Mouse (Mus musculus) spleen, postnatal 4 days (tissue): ENCODE data around the gene Ugt1a7c.
A peak's percentile ranks its signal among the peaks of the same experiment; 100 is the strongest.
"Not testable (repeated sequence)": the region's sequence is repeated elsewhere in the genome, so short reads cannot be mapped to it uniquely, and the experiment has no call there.

Experiments
- DNase-seq, 2 experiments: peaks; one replicate each; pipeline ENCODE4 v3.0.0; 2022; ENCODE audit warnings: low spot score in 2 of 2

Ugt1a7c gene

GRCm38 (mm10) chr1:88112769-88113168 lies 17.9 kb downstream of the Ugt1a7c start:
- not testable (repeated sequence) for DNase-seq

GRCm38 (mm10) chr1:88120550-88120949 lies 25.7 kb downstream of the Ugt1a7c start:
- not testable (repeated sequence) for DNase-seq

DNA sequence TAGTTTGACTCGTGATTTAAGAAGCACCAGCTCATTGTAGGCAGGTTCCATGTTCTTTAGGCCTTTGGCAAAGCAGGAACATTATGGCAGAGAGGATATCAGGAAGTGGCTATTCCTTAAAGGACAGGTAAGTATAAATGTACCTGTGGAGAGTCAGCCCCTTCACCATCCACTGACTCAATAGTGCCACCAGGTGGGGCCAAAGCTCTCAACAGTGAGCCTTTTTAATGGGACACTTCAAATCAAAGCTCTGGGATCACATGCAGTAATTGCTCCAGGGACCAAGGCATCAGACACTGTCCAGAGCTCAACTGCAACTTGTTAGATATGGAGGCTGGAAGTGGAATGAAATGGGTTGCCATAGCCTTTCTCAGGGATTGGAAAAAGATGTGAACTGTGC lies 26.7 kb downstream of the Ugt1a7c start:
- not testable (repeated sequence) for DNase-seq

GRCm38 (mm10) chr1:88125827-88126360 lies 31.0 kb downstream of the Ugt1a7c start:
- not testable (repeated sequence) for DNase-seq

GRCm38 (mm10) chr1:88129091-88129490 lies 34.2 kb downstream of the Ugt1a7c start:
- not testable (repeated sequence) for DNase-seq

- not testable (repeated sequence) for DNase-seq
These were observed 35.4 kb downstream of the Ugt1a7c start for GRCm38 (mm10) chr1:88130223-88130622.

- no peak for DNase-seq
These were observed 39.1 kb downstream of the Ugt1a7c start for GRCm38 (mm10) chr1:88133908-88134456.

DNA sequence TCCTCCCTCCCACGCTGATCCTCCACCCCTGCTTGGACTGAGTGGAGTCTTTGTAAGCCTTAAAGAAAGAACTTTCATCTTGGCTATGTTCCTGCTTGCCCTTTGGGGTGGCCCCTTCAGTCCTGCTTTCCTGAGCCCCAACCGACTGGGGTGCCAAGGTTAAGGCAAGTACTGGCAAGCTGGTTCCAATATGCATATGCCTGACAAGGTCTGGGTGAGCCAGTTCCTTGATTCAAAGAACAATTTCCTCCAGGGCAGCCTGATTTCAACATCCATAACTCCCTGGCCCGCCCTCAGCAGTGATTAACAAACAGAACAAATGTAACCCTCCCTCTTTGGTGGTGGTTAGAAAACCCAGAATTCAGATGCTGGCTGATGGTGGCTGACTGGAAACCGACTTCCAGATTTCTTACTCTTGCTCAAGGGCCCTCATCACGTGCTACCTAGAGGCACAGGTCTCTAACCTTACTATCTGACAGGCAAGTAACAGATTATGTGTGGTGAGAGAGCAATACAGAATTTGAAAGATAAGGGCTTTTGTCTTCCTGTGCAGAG lies 39.7 kb downstream of the Ugt1a7c start, which contains the start of gene Ugt1a6a:
Ugt1a6a (plus strand) TSS at position 353 of the 555 bp plus-strand sequence.
- not testable (repeated sequence) for DNase-seq

GRCm38 (mm10) chr1:88135229-88135904 lies 40.5 kb downstream of the Ugt1a7c start:
- not testable (repeated sequence) for DNase-seq

- DNase-seq = no peak
These were observed 41.8 kb downstream of the Ugt1a7c start for GRCm38 (mm10) chr1:88136646-88137045.

DNA sequence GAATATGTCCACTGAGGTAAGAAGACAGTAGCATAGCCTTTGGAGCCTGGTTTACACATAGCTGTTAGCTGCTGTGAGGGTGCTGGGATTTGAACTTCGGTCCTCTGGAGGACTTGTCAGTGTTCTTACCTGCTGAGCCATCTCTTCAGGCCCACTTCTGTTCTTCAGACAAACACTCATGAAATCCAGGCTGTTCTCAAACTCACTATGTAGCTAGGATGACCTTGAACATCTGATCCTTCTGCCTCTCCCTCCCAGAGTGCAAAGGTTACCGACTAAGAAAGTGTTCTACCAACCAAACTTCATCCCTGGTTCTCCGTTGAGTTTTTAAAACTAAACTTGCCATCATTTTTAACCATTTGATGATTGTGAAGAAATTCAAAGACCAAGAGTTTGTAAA lies 42.4 kb downstream of the Ugt1a7c start:
- DNase-seq = no peak

GRCm38 (mm10) chr1:88138145-88138544 lies 43.3 kb downstream of the Ugt1a7c start:
- DNase-seq = no peak

- DNase-seq = not testable (repeated sequence)
These were observed 45.6 kb downstream of the Ugt1a7c start for GRCm38 (mm10) chr1:88140492-88140891.

GRCm38 (mm10) chr1:88143966-88144675 lies 49.3 kb downstream of the Ugt1a7c start:
- DNase-seq = peak; percentile 57 to 83

DNA sequence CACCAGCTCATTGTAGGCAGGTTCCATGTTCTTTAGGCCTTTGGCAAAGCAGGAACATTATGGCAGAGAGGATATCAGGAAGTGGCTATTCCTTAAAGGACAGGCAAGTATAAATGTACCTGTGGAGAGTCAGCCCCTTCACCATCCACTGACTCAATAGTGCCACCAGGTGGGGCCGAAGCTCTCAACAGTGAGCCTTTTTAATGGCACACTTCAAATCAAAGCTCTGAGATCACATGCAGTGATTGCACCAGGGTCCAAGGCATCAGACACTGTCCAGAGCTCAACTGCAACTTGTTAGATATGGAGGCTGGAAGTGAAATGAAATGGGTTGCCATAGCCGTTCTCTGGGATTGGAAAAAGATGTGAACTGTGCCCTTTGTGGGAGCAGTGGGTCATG lies 50.4 kb downstream of the Ugt1a7c start:
- not testable (repeated sequence) for DNase-seq

GRCm38 (mm10) chr1:88150133-88150532 lies 55.3 kb downstream of the Ugt1a7c start:
- DNase-seq = not testable (repeated sequence)

DNA sequence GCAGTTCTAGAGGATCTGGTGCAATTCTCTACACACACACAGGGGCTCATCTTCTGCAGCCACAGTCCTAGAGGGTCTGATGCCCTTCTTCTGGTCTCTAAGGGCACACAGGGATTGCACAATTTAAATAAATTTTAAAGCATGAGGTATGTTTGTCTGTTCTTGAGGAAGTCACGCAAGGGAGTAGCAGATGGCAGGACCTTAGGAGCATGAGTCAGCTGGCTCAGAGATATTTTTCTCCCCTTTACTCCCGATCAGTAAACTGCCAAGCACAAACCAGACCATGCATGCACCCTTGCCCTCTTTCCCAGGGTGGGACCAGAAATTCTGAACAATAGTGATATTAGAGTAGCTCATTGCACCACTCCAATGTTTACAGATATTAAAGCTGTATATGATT lies 63.6 kb downstream of the Ugt1a7c start:
- DNase-seq = no peak

DNA sequence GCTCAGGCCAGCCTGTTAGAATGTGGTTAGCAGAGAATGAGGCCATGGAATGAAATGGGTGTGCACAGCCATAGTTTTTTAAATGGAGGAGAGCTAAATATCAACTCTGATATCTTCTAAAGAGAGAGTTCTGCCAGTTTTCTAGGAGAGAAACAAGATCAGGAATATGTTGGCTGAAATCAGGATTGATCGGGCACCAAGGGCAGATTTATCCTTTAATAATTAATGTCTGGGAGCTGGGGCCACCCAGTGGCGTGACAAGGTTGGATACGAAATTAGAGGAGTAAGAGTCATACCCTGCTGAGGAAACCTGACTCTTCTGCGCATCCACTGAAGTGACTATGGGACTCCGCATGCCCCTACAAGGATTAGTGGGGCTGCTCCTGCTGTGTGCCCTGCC lies 70.8 kb downstream of the Ugt1a7c start, which contains the start of gene Ugt1a5:
Ugt1a5 (plus strand) TSS at position 302 of the 400 bp plus-strand sequence.
- DNase-seq = no peak

- not testable (repeated sequence) for DNase-seq
These were observed 77.3 kb downstream of the Ugt1a7c start for GRCm38 (mm10) chr1:88172190-88172589.

- no peak for DNase-seq
These were observed 84.8 kb downstream of the Ugt1a7c start for GRCm38 (mm10) chr1:88179657-88180056.

DNA sequence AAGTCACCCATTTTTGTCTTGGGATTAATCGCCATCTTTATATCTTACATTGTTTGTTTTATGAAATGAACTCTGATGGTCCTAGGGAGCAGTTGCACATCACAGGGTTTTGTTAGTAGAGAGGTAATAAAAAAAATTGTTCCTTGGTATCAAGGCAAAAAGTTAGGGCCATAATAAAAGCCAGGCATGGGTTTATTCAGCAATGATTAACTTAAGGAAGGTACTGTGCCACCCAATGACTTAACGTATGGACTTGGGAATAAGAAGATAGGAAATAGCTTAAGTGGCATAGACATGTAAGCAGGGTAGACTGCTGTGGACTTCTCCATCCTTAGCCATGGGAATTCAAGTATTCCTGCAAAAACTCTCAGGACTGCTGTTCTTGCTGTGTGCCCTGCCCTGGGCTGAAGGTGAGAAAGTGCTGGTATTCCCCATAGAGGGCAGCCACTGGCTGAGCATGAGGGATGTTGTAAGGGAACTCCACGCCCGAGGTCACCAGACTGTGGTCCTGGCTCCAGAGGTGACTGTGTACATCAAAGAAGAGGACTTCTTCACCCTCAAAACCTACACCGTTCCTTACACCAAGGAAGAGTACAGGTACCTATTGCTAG lies 91.6 kb downstream of the Ugt1a7c start:
- DNase-seq = no peak

DNA sequence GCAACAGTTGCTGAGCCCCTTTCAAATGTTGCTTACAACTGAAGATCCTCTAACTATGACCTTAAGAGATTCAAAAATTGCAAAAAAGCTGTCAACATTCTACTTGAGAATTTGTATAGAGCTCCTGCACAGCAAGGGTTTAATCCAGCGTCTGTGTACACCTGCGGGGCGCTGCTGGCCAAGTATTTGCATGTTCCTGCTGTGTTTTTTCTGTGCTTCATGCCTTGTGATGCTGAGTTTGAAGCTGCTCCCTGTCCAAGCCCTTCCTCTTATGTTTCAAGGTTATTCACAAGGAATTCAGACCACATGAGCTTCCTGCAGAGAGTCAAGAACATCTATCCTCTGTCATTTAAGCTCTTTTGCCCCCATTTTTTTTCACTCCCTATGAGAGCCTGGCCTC lies 97.3 kb downstream of the Ugt1a7c start:
- DNase-seq = no peak
